Mouse (Mus musculus) CH12.LX (cell line): ENCODE data around the gene Cnpy3.
A peak's percentile ranks its signal among the peaks of the same experiment; 100 is the strongest.

Experiments
- CTCF ChIP-seq, 2 experiments: IDR thresholded peaks in 1 of 2; conservative IDR thresholded peaks in 1 of 2; 2 replicates each; pipeline ENCODE4 v1.5.1; 2011 to 2012; ENCODE audit warnings: low read depth in 2 of 2, low read length in 2 of 2, improper control_type of control experiment in 1 of 2, inconsistent platforms in 1 of 2, mild to moderate bottlenecking in 1 of 2, moderate library complexity in 1 of 2
- ELF1 ChIP-seq: IDR thresholded peaks from 2 replicates; pipeline ENCODE4 v1.6.1; 2014; ENCODE audit warnings: low read depth, mild to moderate bottlenecking, inconsistent platforms, low read length, improper control_type of control experiment
- EP300 ChIP-seq: IDR thresholded peaks from 2 replicates; pipeline ENCODE4 v1.6.1; 2011; ENCODE audit warnings: low read length, improper control_type of control experiment
- GABPA ChIP-seq: IDR thresholded peaks from 2 replicates; pipeline ENCODE4 v1.6.1; 2012; ENCODE audit warnings: low read depth, low read length, improper control_type of control experiment, inconsistent platforms; ENCODE audit not compliant: insufficient replicate concordance
- MAFK ChIP-seq: IDR thresholded peaks from 2 replicates; pipeline ENCODE4 v1.6.1; 2011; ENCODE audit warnings: low read length, improper control_type of control experiment; ENCODE audit not compliant: insufficient replicate concordance
- NELFE ChIP-seq: IDR thresholded peaks from 2 replicates; pipeline ENCODE4 v1.6.1; 2011; ENCODE audit warnings: low read depth, low read length, improper control_type of control experiment
- NRF1 ChIP-seq: IDR thresholded peaks from 2 replicates; pipeline ENCODE4 v1.6.1; 2014; ENCODE audit warnings: low read depth, mild to moderate bottlenecking, inconsistent platforms, low read length, improper control_type of control experiment, moderate library complexity
- POLR2A ChIP-seq: IDR thresholded peaks from 2 replicates; pipeline ENCODE4 v1.6.1; 2011; ENCODE audit warnings: low read depth, mild to moderate bottlenecking, improper control_type of control experiment, low read length
- RAD21 ChIP-seq: IDR thresholded peaks from 2 replicates; pipeline ENCODE4 v1.6.1; 2011; ENCODE audit warnings: low read depth, mild to moderate bottlenecking, low read length, improper control_type of control experiment, moderate library complexity
- UBTF ChIP-seq: IDR thresholded peaks from 2 replicates; pipeline ENCODE4 v1.6.1; 2012; ENCODE audit warnings: low read depth, mild to moderate bottlenecking, inconsistent platforms, low read length, improper control_type of control experiment, moderate library complexity
- ZC3H11A ChIP-seq: IDR thresholded peaks from 2 replicates; pipeline ENCODE4 v1.6.1; 2012; ENCODE audit warnings: low read depth, mild to moderate bottlenecking, inconsistent platforms, low read length, improper control_type of control experiment
- ZMIZ1 ChIP-seq: IDR thresholded peaks from 2 replicates; pipeline ENCODE4 v1.6.1; 2012; ENCODE audit warnings: low read depth, mild to moderate bottlenecking, inconsistent platforms, low read length, improper control_type of control experiment

DNA sequence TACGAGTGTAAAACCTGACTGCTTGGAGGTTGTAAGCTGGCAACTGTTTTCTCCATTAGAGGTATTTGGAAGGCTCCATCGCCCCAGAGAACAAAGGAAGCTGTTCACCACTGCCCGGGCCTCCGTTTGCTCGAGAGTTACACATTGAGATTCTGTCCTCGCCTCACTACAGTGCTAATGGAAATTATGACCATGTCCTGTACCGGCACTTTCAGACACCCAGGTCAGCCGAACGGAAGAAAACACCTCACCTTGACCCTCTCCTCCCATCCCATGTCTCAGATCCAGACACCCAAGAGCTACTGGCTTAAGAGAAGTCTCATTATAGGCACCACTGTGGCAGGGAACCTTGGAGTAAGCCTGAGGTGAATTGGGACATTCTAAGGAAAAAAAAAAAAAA lies 38.2 kb downstream of the Cnpy3 start:
- TF ChIP-seq ELF1 = no peak
- TF ChIP-seq MAFK = no peak
- no peak for TF ChIP-seq CTCF (conservative IDR thresholded peaks at IDR 0.05 in 1 of 2, IDR thresholded peaks at IDR 0.05 in 1 of 2; ENCODE audit: low read depth in 2 of 2, low read length in 2 of 2)
- 0 out of 2 replicates have a peak, but pooled peaks have one; percentile 9 for TF ChIP-seq POLR2A
- no peak for TF ChIP-seq ZMIZ1
- TF ChIP-seq ZC3H11A = no peak
- TF ChIP-seq UBTF = no peak
- peak; percentile 43 for TF ChIP-seq EP300
- no peak for TF ChIP-seq NELFE
- no peak for TF ChIP-seq RAD21
- no peak for TF ChIP-seq GABPA
- no peak for TF ChIP-seq NRF1
